Mouse (Mus musculus): ENCODE results near the gene Serpine1.
A peak's percentile ranks its signal among the peaks of the same experiment; 100 is the strongest.

Serpine1 gene

GRCm38 (mm10) chr5:137095135-137095534 is 23.1 kb upstream of the Serpine1 start:
- DNase-seq, result no peak

GRCm38 (mm10) chr5:137093720-137094119 is 21.7 kb upstream of the Serpine1 start:
- no peak for DNase-seq

- no peak for DNase-seq
These were observed 19.5 kb upstream of the Serpine1 start for GRCm38 (mm10) chr5:137091560-137091959.

GRCm38 (mm10) chr5:137090870-137091269 is 18.8 kb upstream of the Serpine1 start:
- DNase-seq, result no peak

- DNase-seq, result peak; percentile 83 to 91
These were observed 15.3 kb upstream of the Serpine1 start for GRCm38 (mm10) chr5:137087410-137087809.

GRCm38 (mm10) chr5:137085731-137086130 is 13.7 kb upstream of the Serpine1 start:
- no peak for DNase-seq

GRCm38 (mm10) chr5:137085021-137085420 is 13.0 kb upstream of the Serpine1 start:
- DNase-seq, result no peak

GRCm38 (mm10) chr5:137083051-137083450 is 11.0 kb upstream of the Serpine1 start:
- no peak for DNase-seq

- peak; percentile 71 to 80 for DNase-seq
These were observed 7.8 kb upstream of the Serpine1 start for GRCm38 (mm10) chr5:137079849-137080248.

GRCm38 (mm10) chr5:137078616-137079015 is 6.5 kb upstream of the Serpine1 start:
- DNase-seq, result no peak

GRCm38 (mm10) chr5:137078041-137078440 is 6.0 kb upstream of the Serpine1 start:
- peak; percentile 44 to 68 for DNase-seq

- DNase-seq, result no peak
These were observed 5.1 kb upstream of the Serpine1 start for GRCm38 (mm10) chr5:137077187-137077586.

- DNase-seq, result peak; percentile 61 to 62
These were observed 4.3 kb upstream of the Serpine1 start for GRCm38 (mm10) chr5:137076191-137076930.

GRCm38 (mm10) chr5:137075726-137076125 is 3.7 kb upstream of the Serpine1 start:
- no peak for DNase-seq

- DNase-seq, result peak; percentile 50 to 59
These were observed 2.2 kb upstream of the Serpine1 start for GRCm38 (mm10) chr5:137074191-137074651.

GRCm38 (mm10) chr5:137073141-137073540 is 1.1 kb upstream of the Serpine1 start:
- DNase-seq, result no peak

- DNase-seq, result no peak
These were observed 1.0 kb downstream of the Serpine1 start for GRCm38 (mm10) chr5:137070881-137071605.

GRCm38 (mm10) chr5:137068711-137069110 is 3.4 kb downstream of the Serpine1 start:
- DNase-seq, result no peak

- no peak for DNase-seq
These were observed 6.1 kb downstream of the Serpine1 start for GRCm38 (mm10) chr5:137065923-137066322.

- DNase-seq, result no peak
These were observed 6.6 kb downstream of the Serpine1 start for GRCm38 (mm10) chr5:137065454-137065853.

- DNase-seq, result no peak
These were observed 9.5 kb downstream of the Serpine1 start for GRCm38 (mm10) chr5:137062601-137063000.

- peak; percentile 54 to 61 for DNase-seq
These were observed 10.1 kb downstream of the Serpine1 start for GRCm38 (mm10) chr5:137061809-137062481.

- no peak for DNase-seq
These were observed 17.2 kb downstream of the Serpine1 start for GRCm38 (mm10) chr5:137054873-137055272.

Measured in lung, adult 18-20 months (tissue).